Mouse (Mus musculus) hindbrain, embryonic 11.5 days (tissue): ENCODE data around the gene Cdk14. TPM values are rescaled to one million over a fixed set of nuclear protein-coding genes. Genes with fewer than 3 reads are reported as not detected.

Source experiments
- ATAC-seq: fragments of 200-750 bp; cut with Nextera tagmentation; 2 replicates; pipeline ENCODE4 v1.8.0; 2017; ENCODE audit warnings: mild to moderate bottlenecking, moderate TSS enrichment, moderate library complexity; ENCODE audit not compliant: low FRiP score
- DNase-seq: peaks from one replicate; pipeline ENCODE4 v3.0.0-alpha.2; 2015; ENCODE audit warnings: low spot score
- H3K27ac ChIP-seq: fragments of 300-500 bp; sonication (generic); 2 replicates; pipeline ENCODE4 v1.5.1; 2014; ENCODE audit warnings: mild to moderate bottlenecking, low read depth, low read length
- H3K27me3 ChIP-seq: fragments of 300-500 bp; sonication (generic); 2 replicates; pipeline ENCODE4 v1.6.1; 2014; ENCODE audit warnings: mild to moderate bottlenecking, low read length, moderate library complexity, mixed read lengths; ENCODE audit not compliant: control insufficient read depth, insufficient read depth
- H3K36me3 ChIP-seq: fragments of 300-500 bp; sonication (generic); 2 replicates; pipeline ENCODE4 v1.6.1; 2014; ENCODE audit warnings: mild to moderate bottlenecking, low read length, moderate library complexity, mixed read lengths; ENCODE audit not compliant: control insufficient read depth, insufficient read depth
- H3K4me1 ChIP-seq: fragments of 300-500 bp; sonication (generic); replicated peaks from 2 replicates; pipeline ENCODE4 v1.6.1; 2014; ENCODE audit warnings: low read length, mixed read lengths; ENCODE audit not compliant: control insufficient read depth, insufficient read depth
- H3K4me2 ChIP-seq: fragments of 300-500 bp; sonication (generic); replicated peaks from 2 replicates; pipeline ENCODE4 v1.6.1; 2014; ENCODE audit warnings: mild to moderate bottlenecking, low read depth, low read length
- H3K4me3 ChIP-seq: fragments of 300-500 bp; sonication (generic); 2 replicates; pipeline ENCODE4 v1.5.1; 2014; ENCODE audit warnings: low read depth, low read length
- H3K9ac ChIP-seq: fragments of 300-500 bp; sonication (generic); 2 replicates; pipeline ENCODE4 v1.6.1; 2014; ENCODE audit warnings: low read depth, low read length
- H3K9me3 ChIP-seq: fragments of 300-500 bp; sonication (generic); 2 replicates; pipeline ENCODE4 v1.6.1; 2016; ENCODE audit warnings: low read length; ENCODE audit not compliant: control insufficient read depth
- WGBS: fragments of 180-500 bp; shearing (Covaris S2); extraction: QIAGEN DNeasy Blood & Tissue Kit; methylation state at CpG from one replicate; pipeline ENCODE4 v1.1.7; 2014; 5-methylcytosine and 5-hydroxymethylcytosine counted together
- polyA plus RNA-seq: library from polyadenylated mRNA; unstranded; fragments of >200 nt; fragmentation: Nextera tagmentation; extraction: Ambion mirVana; gene quantifications from 2 replicates; pipeline ENCODE4 v1.2.1, GENCODE M21; 2014

The Cdk14 gene
- polyA plus RNA-seq, 1 experiment from 2014 or later: 35.7 TPM

DNA sequence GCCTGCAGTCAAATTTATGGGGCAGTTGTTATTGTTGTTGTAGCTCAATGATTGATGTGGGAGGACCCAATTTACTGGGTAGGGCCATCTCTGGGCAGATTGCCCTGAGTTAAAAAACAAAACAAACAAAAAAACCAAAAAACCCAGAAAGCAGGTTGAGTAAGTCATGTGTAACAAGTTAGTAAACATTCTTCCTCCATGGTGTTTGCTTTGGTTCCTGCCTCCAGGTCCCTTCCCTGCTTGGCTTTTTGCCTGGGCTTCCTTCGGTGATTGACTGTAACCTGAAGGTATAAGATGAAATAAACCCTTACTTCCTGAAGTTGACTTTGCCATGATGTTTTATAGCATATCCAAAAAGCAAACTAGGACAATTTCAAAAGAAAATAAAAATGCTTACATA lies 377.4 kb downstream of the Cdk14 start:
- 97% methylated on average over 1 of the region's 1 CpGs for WGBS
- no peak overlapping the region for H3K4me3 ChIP-seq
- H3K4me1 ChIP-seq: no peaks in the 10 kb centered on the region
- no peaks in the 10 kb centered on the region for H3K9me3 ChIP-seq
- no peaks in the 10 kb centered on the region for H3K36me3 ChIP-seq
- H3K27me3 ChIP-seq: no peaks in the 10 kb centered on the region
- DNase-seq: no peak
- no peak overlapping the region for H3K27ac ChIP-seq
- no peak overlapping the region for H3K4me2 ChIP-seq
- H3K9ac ChIP-seq: no peak overlapping the region
- ATAC-seq: no peak

DNA sequence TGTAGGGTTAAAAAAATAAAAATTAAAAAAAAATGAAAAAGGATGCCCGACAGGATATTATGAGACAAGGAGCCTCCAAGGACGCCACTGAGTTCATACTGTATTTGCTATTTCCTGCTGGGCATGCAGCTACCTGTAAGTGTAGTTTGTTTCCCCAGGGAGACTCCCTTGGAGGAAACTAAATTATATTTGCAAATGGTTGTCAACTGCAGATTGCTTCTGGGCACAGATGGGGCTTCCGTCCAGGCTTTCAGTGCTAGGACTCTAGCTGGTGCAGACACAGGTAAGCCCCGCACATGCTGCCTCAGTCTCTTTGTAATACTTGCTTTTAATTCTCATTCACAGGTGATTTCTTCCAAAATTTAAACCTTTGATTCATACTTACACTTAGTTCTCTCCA lies 378.6 kb downstream of the Cdk14 start:
- 70% methylated on average over 4 of the region's 4 CpGs for WGBS
- H3K27me3 ChIP-seq: no peaks in the 10 kb centered on the region
- no peak overlapping the region for H3K4me3 ChIP-seq
- no peak overlapping the region for H3K9ac ChIP-seq
- no peak; the same call in 1 of the 2 replicates for ATAC-seq
- no peaks in the 10 kb centered on the region for H3K36me3 ChIP-seq
- DNase-seq: no peak
- no peak overlapping the region for H3K4me2 ChIP-seq
- no peak overlapping the region for H3K27ac ChIP-seq
- H3K9me3 ChIP-seq: no peaks in the 10 kb centered on the region
- H3K4me1 ChIP-seq: no peaks in the 10 kb centered on the region

DNA sequence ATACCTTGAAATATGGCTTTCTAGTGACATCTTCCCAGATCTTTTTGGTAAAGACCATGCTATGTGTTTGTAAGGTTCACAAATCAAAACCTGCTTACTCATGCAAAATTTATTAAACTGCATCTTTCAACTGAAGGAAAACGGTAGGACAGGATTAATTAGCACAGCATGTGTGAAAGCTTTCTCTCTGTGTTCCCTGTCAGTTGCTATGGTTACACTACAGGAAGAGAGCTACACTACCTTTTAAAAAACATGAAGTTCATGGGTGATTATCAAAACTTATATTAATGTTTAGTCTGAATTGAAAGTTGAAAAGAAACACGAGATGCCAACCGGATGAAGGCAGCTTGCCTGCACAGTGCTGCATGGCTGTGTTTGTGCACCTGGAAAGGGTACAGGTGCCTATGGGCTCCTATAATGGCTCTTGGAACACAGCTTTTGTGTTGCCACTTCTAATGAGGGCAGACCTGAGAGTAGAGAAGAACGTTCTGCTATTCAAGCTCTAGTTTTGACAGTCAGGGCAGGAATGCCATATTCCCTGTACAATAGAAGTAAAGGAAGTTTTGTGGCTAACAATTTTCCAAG lies 380.3 kb downstream of the Cdk14 start:
- H3K36me3 ChIP-seq: no peaks in the 10 kb centered on the region
- no peak overlapping the region for H3K9ac ChIP-seq
- DNase-seq (no peak), ATAC-seq (no peak)
- H3K27ac ChIP-seq: no peak overlapping the region
- no peaks in the 10 kb centered on the region for H3K4me1 ChIP-seq
- no peak overlapping the region for H3K4me3 ChIP-seq
- H3K27me3 ChIP-seq: no peaks in the 10 kb centered on the region
- H3K4me2 ChIP-seq: no peak overlapping the region
- H3K9me3 ChIP-seq: no peaks in the 10 kb centered on the region
- WGBS: 47% methylated on average over 4 of the region's 4 CpGs

DNA sequence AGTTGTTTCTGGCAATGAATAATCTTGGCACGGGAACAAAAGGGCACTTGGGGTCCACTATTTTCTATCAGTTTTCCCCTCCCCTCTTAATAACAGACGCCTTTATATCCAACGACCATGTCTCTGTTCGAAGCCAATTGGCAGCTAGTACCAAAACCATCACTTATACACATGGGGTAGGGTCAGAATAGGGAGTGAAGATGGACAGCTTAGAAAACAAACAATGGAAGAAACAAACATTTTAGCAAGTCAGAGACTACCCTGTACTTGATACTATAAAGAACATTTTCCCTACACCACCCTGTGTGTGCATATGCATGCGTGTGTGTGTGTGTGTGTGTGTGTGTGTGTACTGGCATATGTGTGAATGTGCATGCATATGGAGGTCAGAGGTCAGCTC lies 386.7 kb downstream of the Cdk14 start:
- Histone ChIP-seq H3K9ac (no peak overlapping the region), H3K36me3 (no peaks in the 10 kb centered on the region), H3K9me3 (no peaks in the 10 kb centered on the region), H3K27ac (peak overlapping the region; percentile 24), H3K4me1 (no peaks in the 10 kb centered on the region), H3K27me3 (no peaks in the 10 kb centered on the region), H3K4me2 (no peak overlapping the region), H3K4me3 (no peak overlapping the region)
- DNase-seq (no peak), ATAC-seq (peak; percentile 39)
- WGBS: 64% methylated on average over 5 of the region's 5 CpGs

DNA sequence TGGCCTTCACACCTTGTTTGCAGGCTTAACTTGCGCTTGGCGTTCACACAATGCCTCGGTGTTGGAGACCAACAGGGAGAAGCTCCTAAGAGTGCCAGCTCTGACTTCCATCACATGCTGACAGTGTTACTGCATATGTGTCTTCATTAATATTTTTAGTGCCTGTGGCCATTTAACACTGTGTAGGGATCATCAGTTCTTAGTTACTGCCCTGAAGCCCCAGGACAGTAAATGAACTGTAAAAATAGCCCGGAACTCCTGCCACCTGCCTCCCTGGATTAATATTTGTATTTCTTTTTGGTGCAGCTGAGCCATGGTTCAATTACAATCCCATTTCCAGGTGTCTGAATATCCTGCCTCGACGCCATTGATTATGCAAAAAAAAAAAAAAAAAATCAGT lies 387.3 kb downstream of the Cdk14 start:
- DNase-seq: no peak
- Histone ChIP-seq H3K4me1 (no peaks in the 10 kb centered on the region), H3K4me2 (no peak overlapping the region), H3K27ac (peak overlapping the region; percentile 58; the same call in 1 of the 2 replicates), H3K27me3 (no peaks in the 10 kb centered on the region), H3K9me3 (no peaks in the 10 kb centered on the region), H3K9ac (no peak overlapping the region), H3K4me3 (no peak overlapping the region), H3K36me3 (no peaks in the 10 kb centered on the region)
- WGBS: 70% methylated on average over 6 of the region's 6 CpGs
- peak; percentile 74 for ATAC-seq

DNA sequence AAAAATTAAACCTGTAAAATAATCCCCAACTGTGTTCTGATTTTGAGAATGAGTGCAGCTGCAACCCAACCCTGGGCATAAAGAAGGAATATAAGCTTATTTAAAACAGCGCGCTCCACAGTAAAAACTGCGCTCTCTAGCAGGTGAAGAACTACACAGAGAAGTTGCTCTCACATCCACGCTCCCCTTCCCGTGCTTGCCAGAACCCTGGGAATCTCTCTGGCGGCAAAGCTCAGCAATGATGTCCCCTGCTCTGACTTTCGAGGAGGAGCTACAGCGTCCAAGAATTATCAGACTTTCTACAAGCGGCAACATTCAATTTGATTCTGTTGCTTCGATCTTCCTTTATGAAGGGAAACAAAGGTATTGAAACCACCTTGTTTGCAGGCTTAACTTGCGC lies 387.7 kb downstream of the Cdk14 start:
- no peak overlapping the region for H3K4me3 ChIP-seq
- no peaks in the 10 kb centered on the region for H3K36me3 ChIP-seq
- peak overlapping the region; percentile 58; the same call in 1 of the 2 replicates for H3K27ac ChIP-seq
- no peak overlapping the region for H3K4me2 ChIP-seq
- DNase-seq: no peak
- WGBS: 83% methylated on average over 11 of the region's 11 CpGs
- no peaks in the 10 kb centered on the region for H3K27me3 ChIP-seq
- no peak; the same call in 1 of the 2 replicates for ATAC-seq
- H3K9me3 ChIP-seq: no peaks in the 10 kb centered on the region
- no peak overlapping the region for H3K9ac ChIP-seq
- H3K4me1 ChIP-seq: no peaks in the 10 kb centered on the region

DNA sequence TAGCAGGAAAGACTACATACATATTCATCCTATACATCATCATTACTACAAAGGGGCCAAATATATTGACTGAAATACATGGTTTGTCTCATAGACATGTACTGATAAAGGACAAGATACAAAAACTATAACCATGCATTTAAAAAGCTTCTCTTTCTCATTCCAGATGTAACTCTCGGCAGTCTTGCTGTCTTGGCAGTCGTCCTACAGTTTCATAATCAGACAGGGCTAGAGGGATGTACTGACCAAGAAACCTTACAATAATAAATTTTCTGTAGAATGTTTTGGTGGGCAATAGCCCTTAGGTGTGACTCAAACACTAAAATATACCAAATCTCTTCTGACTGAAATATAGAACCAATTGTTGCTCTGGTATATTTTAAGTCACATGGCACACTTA lies 389.7 kb downstream of the Cdk14 start:
- Histone ChIP-seq H3K9me3 (no peaks in the 10 kb centered on the region), H3K27ac (no peak overlapping the region), H3K9ac (no peak overlapping the region), H3K36me3 (no peaks in the 10 kb centered on the region), H3K4me3 (no peak overlapping the region), H3K4me2 (no peak overlapping the region), H3K27me3 (no peaks in the 10 kb centered on the region), H3K4me1 (no peaks in the 10 kb centered on the region)
- WGBS: 90% methylated on average over 2 of the region's 2 CpGs
- ATAC-seq: no peak
- DNase-seq: no peak

DNA sequence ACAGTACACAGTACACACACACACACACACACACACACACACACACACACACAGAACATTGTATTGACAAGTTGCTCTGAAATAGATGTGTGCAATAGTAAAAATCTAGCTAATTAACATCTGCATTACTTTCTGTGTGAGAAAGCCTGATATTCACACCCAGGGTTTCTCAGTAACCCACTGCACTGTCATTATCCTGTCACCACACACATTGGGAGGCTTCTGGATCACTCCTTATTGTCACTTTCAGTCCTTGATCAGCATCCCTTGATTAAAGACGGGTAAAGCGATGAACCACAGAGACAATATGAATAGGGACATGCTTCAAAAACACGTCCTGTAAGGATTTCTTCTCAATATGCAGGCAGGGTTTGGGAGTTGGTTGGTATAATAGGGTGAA lies 401.2 kb downstream of the Cdk14 start:
- H3K9me3 ChIP-seq: no peaks in the 10 kb centered on the region
- no peak overlapping the region for H3K9ac ChIP-seq
- H3K4me1 ChIP-seq: no peaks in the 10 kb centered on the region
- H3K4me3 ChIP-seq: no peak overlapping the region
- no peak overlapping the region for H3K27ac ChIP-seq
- H3K27me3 ChIP-seq: no peaks in the 10 kb centered on the region
- H3K36me3 ChIP-seq: no peaks in the 10 kb centered on the region
- 86% methylated on average over 3 of the region's 3 CpGs for WGBS
- DNase-seq (no peak), ATAC-seq (no peak)
- H3K4me2 ChIP-seq: no peak overlapping the region

DNA sequence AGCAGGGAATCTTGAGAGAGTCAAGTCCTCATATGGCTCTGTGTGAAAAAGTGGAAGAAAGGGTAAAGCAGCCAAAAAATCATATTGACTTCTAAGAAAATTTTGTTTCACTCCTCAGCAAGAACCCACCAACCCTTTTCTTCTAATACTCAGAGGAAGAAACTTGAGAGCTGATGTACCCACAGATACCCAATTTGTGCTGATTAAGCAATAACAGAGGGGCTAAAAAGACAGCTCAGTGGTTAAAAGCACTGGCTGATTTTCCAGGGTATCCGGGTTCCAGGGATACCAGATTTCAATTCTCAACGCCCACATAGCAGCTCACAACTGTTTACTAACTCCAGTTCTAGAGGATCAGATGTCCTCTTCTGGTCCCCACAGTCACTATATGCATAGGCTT lies 401.9 kb downstream of the Cdk14 start:
- H3K4me1 ChIP-seq: no peaks in the 10 kb centered on the region
- H3K9me3 ChIP-seq: no peaks in the 10 kb centered on the region
- no peak overlapping the region for H3K9ac ChIP-seq
- no peaks in the 10 kb centered on the region for H3K27me3 ChIP-seq
- DNase-seq: no peak
- 86% methylated on average over 2 of the region's 2 CpGs for WGBS
- no peak overlapping the region for H3K4me3 ChIP-seq
- ATAC-seq: no peak
- no peaks in the 10 kb centered on the region for H3K36me3 ChIP-seq
- no peak overlapping the region for H3K27ac ChIP-seq
- no peak overlapping the region for H3K4me2 ChIP-seq
